Mouse (Mus musculus) hematopoietic stem cell, adult 5-6 weeks (primary cell): ENCODE results near the gene Tmem8b. TPM values are rescaled to one million over a fixed set of nuclear protein-coding genes. Genes with fewer than 3 reads are reported as not detected.

Experiments used
- ATAC-seq, 2 experiments: fragments of 125-278 bp in 1 of 2; replicated peaks in 1 of 2; 2 replicates each; pipeline ENCODE4 v1.8.0; 2016 to 2017; ENCODE audit warnings: inconsistent platforms in 2 of 2, mild to moderate bottlenecking in 2 of 2, moderate number of reproducible peaks in 2 of 2, low read depth in 1 of 2, moderate TSS enrichment in 1 of 2; ENCODE audit not compliant: low FRiP score in 2 of 2, poor library complexity in 2 of 2, severe bottlenecking in 2 of 2, insufficient read depth in 1 of 2, low TSS enrichment in 1 of 2
- total RNA-seq: library from RNA; stranded (forward); fragments of 172-1452, 232-1000 nt; gene quantifications from 2 replicates; pipeline ENCODE4 v1.2.3, GENCODE M21; 2017

Tmem8b gene
- total RNA-seq, 1 experiment from 2014 or later: 1.3 TPM

- ATAC-seq: no peak
Measured at GRCm38 (mm10) chr4:43695249-43695671, 26.5 kb downstream of the Tmem8b start.

GRCm38 (mm10) chr4:43696561-43696960 is 27.8 kb downstream of the Tmem8b start:
- ATAC-seq: no peak

GRCm38 (mm10) chr4:43700707-43701106 is 31.9 kb downstream of the Tmem8b start, which contains the start of gene Olfr70:
Olfr70 (minus strand) TSS chr4:43700807.
- no peak for ATAC-seq

GRCm38 (mm10) chr4:43703439-43703838 is 34.7 kb downstream of the Tmem8b start:
- ATAC-seq: no peak

- no peak for ATAC-seq
Measured at GRCm38 (mm10) chr4:43703851-43704250, 35.1 kb downstream of the Tmem8b start.

GRCm38 (mm10) chr4:43705991-43706390 is 37.2 kb downstream of the Tmem8b start:
- no peak for ATAC-seq

DNA sequence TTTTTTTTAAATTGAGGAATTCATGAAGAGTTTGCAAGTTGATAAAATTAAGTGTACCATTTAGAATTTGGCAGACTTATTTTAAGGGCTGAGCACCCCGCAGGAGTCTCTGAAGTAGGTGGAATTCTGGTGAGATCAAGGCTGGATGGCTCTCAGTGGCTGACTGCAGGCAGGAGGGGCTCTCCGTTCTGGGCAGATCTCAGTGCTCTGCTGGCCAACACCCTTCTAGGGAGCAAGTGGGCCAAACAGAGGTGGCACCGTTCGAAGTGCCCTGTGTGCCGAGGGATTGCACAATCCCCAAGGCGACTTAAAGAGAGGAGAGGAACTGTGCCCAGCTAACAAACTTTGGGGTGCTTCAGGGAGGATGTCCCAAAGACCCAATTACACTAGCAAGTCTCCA is 41.1 kb downstream of the Tmem8b start, which contains the start of gene Olfr71:
Olfr71 (minus strand) TSS at position 387 of the 400 bp plus-strand sequence.
- ATAC-seq: no peak

DNA sequence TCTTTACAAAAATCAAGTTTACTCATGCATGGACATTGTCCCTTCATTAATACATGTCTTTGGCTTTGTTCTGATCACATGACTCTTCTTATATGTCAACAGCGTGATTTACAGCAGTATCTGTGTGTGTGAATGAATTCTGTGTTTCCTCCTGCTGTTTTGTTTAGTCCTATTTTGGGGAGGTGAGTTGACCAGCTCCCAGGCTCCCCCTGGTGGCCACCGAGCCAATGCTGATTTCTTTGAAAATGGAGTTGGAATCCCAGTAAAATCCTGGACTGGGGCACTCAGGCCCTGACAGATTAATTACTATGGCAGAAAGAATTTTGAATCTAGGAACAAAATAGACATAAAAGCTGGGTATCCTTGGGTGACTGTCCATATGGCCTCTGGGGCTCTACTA is 43.0 kb downstream of the Tmem8b start:
- 0 out of 4 replicates have a peak, but pooled peaks of 1 of the 2 experiments have one; percentile 12 for ATAC-seq

DNA sequence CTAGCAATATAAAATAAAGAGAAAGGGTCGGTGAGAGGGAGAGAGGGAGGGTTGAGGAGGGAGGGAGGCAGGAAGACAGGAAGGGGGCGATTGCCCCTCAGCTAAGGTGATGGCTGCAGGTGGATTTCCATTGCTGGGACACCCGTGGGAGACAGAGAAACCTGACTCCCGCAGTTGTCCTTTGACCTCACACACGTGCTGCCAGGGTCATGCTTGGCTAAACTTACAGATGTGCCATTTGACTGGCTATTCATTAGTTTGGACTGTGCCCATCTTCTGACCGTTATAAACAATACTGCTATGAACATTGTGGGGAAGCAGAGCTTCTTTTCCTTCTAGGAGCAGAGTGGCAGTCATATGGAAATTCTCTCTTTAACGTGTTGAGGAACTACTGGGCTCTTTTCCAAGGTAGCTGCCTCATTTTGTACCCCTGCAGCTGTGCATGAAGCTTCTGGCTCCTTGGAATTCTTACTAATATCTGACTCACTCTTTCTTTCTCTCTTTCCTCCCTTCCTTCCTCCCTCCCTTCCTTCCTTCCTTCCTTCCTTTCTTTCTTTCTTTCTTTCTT is 45.0 kb downstream of the Tmem8b start:
- ATAC-seq: no peak

GRCm38 (mm10) chr4:43720491-43721228 is 51.9 kb downstream of the Tmem8b start:
- no peak for ATAC-seq

- no peak for ATAC-seq
Measured at GRCm38 (mm10) chr4:43722191-43722590, 53.4 kb downstream of the Tmem8b start.

- ATAC-seq: no peak
Measured at GRCm38 (mm10) chr4:43724764-43725163, 56.0 kb downstream of the Tmem8b start.

GRCm38 (mm10) chr4:43726228-43726993 is 57.6 kb downstream of the Tmem8b start:
- no peak for ATAC-seq

GRCm38 (mm10) chr4:43726995-43727394 is 58.2 kb downstream of the Tmem8b start, which contains the start of gene Hrct1:
Hrct1 (plus strand) TSS chr4:43727188.
- ATAC-seq: no peak

GRCm38 (mm10) chr4:43727718-43728575 is 59.2 kb downstream of the Tmem8b start:
- no peak for ATAC-seq

- ATAC-seq: no peak
Measured at GRCm38 (mm10) chr4:43728576-43728954, 59.8 kb downstream of the Tmem8b start.

- no peak for ATAC-seq
Measured at GRCm38 (mm10) chr4:43729126-43729525, 60.4 kb downstream of the Tmem8b start.
